Mouse (Mus musculus) cortical plate, adult 2 months (tissue): ENCODE results near the gene Shank3.

Experiments
- CTCF ChIP-seq: fragments of 200-500 bp; IDR thresholded peaks from 2 replicates; pipeline ENCODE4 v1.5.1; 2011; ENCODE audit warnings: mild to moderate bottlenecking, control low read depth, low read length; ENCODE audit not compliant: insufficient read depth; ENCODE audit errors: extremely low read depth
- POLR2A ChIP-seq: fragments of 200-500 bp; IDR thresholded peaks from 2 replicates; pipeline ENCODE4 v1.6.1; 2011; ENCODE audit warnings: mild to moderate bottlenecking, low read length, control low read depth; ENCODE audit not compliant: insufficient read depth; ENCODE audit errors: extremely low read depth

DNA sequence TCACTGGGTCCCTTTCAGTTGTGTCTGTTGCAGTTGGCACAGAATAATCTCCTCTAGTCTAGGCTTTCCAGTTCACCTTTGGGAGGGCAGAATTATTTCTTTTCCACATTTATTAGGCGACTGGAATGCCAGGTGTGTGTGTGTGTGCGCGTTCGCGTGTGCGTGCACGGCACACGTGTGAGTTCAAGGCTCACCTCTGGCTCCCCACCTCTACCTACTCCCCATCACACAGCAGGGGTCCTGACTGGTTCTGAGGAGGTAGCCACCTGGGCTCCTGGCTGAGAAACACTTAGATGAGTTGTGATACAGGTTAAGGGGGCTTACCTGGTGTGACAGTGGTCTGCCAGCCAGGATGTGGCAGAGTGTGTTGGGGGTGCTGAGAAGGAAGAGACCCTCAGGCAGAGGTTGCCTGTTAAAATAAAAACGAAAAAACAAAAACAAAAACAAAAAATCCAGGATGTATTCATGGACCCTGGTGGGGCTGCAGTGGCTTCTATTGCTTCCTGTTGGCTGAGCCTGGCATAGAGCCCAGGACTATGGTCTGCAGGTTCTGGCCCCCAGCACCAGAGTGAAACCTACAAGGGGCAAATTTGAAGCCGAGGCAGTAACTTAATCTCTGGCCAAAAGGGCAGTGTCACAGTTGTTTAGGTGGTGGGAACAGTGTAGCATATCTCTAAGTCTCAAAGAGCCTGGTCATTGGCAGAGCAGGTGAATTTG, 23.3 kb downstream of the Shank3 start:
- TF ChIP-seq CTCF (no peak), POLR2A (no peak)
